Mouse (Mus musculus) midbrain, embryonic 15.5 days (tissue): Measurements from ENCODE around the gene Kansl2. TPM values are rescaled to one million over a fixed set of nuclear protein-coding genes. Genes with fewer than 3 reads are reported as not detected.
A peak's percentile ranks its signal among the peaks of the same experiment; 100 is the strongest.

ENCODE experiments used
- ATAC-seq: fragments of 200-750 bp; cut with Nextera tagmentation; replicated peaks from 2 replicates; pipeline ENCODE4 v1.8.0; 2017; ENCODE audit warnings: moderate TSS enrichment
- H3K27ac ChIP-seq: fragments of 300-500 bp; sonication (generic); 2 replicates; pipeline ENCODE4 v1.5.1; 2015; ENCODE audit warnings: mild to moderate bottlenecking, inconsistent platforms
- H3K27me3 ChIP-seq: fragments of 300-500 bp; sonication (generic); replicated peaks from 2 replicates; pipeline ENCODE4 v1.6.1; 2015; ENCODE audit warnings: inconsistent platforms
- H3K36me3 ChIP-seq: fragments of 300-500 bp; sonication (generic); replicated peaks from 2 replicates; pipeline ENCODE4 v1.6.1; 2015; ENCODE audit warnings: inconsistent platforms
- H3K4me1 ChIP-seq: fragments of 300-500 bp; sonication (generic); 2 replicates; pipeline ENCODE4 v1.6.1; 2015; ENCODE audit warnings: inconsistent platforms
- H3K4me2 ChIP-seq: fragments of 300-500 bp; sonication (generic); 2 replicates; pipeline ENCODE4 v1.6.1; 2015; ENCODE audit warnings: inconsistent platforms, mild to moderate bottlenecking, moderate library complexity
- H3K4me3 ChIP-seq: fragments of 300-500 bp; sonication (generic); 2 replicates; pipeline ENCODE4 v1.5.1; 2015; ENCODE audit warnings: mild to moderate bottlenecking, inconsistent platforms
- H3K9ac ChIP-seq: fragments of 300-500 bp; sonication (generic); 2 replicates; pipeline ENCODE4 v1.6.1; 2015; ENCODE audit warnings: mild to moderate bottlenecking, inconsistent platforms
- H3K9me3 ChIP-seq: fragments of 300-500 bp; sonication (generic); 2 replicates; pipeline ENCODE4 v1.6.1; 2016; ENCODE audit warnings: inconsistent platforms
- WGBS: fragments of 180-500 bp; shearing (Covaris S2); methylation state at CpG from one replicate; pipeline ENCODE4 v1.1.7; 2015; ENCODE audit warnings: mixed read lengths; 5-methylcytosine and 5-hydroxymethylcytosine counted together
- polyA plus RNA-seq: library from polyadenylated mRNA; unstranded; fragments of >200 nt; fragmentation: Nextera tagmentation; extraction: Ambion mirVana; gene quantifications from 2 replicates; pipeline ENCODE4 v1.2.1, GENCODE M21; 2015

Gene Kansl2
- polyA plus RNA-seq, 1 experiment from 2014 or later, result 124 TPM

DNA sequence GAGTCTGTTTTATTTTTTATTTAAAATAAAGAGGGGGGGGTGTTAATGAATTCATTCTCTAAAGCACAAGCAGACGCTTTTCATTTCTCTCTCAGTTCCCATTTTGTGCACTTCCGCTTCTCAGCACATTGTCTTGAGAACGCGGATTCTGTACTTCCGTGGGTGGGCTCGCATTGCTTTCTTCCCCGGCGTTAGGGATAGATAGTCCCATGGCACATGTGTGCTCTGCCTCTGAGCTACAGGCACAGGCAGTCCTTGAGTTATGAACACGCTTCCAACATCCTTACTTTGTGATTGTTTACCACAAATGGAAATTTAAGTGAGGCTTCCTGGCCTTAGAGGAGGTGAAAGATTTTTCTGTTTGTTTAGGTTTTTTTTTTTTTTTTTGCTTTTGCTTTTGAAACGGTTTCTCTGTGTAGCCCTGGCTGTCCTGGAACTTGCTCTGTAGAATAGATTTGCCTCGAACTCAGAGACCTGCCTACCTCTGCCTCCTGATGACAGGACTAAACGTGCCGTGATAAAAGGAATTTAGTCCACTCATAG is 22.6 kb downstream of the Kansl2 start:
- Histone ChIP-seq H3K27ac (no peak overlapping the region), H3K36me3 (no peaks in the 10 kb centered on the region), H3K4me2 (no peak overlapping the region), H3K27me3 (no peaks in the 10 kb centered on the region), H3K9me3 (no peaks in the 10 kb centered on the region), H3K4me1 (peaks cover 5% of the 10 kb centered on the region; the same call in 1 of the 2 replicates), H3K4me3 (no peak overlapping the region), H3K9ac (no peak overlapping the region)
- ATAC-seq, result no peak
- WGBS, result 45% methylated on average over 13 of the region's 13 CpGs

- Histone ChIP-seq H3K4me3 (peak overlapping the region; percentile 17; the same call in 1 of the 2 replicates), H3K27ac (no peak overlapping the region), H3K36me3 (no peaks in the 10 kb centered on the region), H3K9ac (no peak overlapping the region), H3K27me3 (no peaks in the 10 kb centered on the region), H3K4me2 (peak overlapping the region; percentile 40), H3K4me1 (peaks cover 5% of the 10 kb centered on the region; the same call in 1 of the 2 replicates), H3K9me3 (no peaks in the 10 kb centered on the region)
- no peak; the same call in 1 of the 2 replicates for ATAC-seq
- WGBS, result 22% methylated on average over 25 of the region's 25 CpGs
These were observed 23.4 kb downstream of the Kansl2 start for GRCm38 (mm10) chr15:98510438-98511385.

DNA sequence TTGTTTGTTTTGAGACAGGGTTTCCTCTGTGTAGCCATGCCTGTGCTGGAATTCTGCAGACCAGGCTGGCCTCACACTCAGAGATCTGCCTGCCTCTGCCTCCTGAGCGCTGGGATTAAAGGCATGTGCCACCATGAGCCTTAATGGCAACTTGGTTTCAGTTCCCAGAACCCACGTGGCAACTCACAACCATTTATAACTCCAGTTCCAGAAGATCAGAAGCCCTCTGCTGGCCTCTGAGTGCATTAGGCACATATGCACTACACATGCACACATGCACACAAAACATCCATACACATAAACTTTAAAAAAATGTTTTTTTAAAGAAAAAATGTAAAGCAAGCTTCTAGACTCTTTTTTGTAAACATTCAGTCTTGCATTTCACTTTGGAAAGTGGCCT is 24.7 kb downstream of the Kansl2 start:
- H3K9me3 ChIP-seq, result no peaks in the 10 kb centered on the region
- WGBS, result 64% methylated on average over 2 of the region's 2 CpGs
- no peak overlapping the region for H3K27ac ChIP-seq
- H3K4me2 ChIP-seq, result no peak overlapping the region
- peaks cover 5% of the 10 kb centered on the region; the same call in 1 of the 2 replicates for H3K4me1 ChIP-seq
- no peak for ATAC-seq
- no peaks in the 10 kb centered on the region for H3K27me3 ChIP-seq
- H3K9ac ChIP-seq, result no peak overlapping the region
- no peaks in the 10 kb centered on the region for H3K36me3 ChIP-seq
- no peak overlapping the region for H3K4me3 ChIP-seq

DNA sequence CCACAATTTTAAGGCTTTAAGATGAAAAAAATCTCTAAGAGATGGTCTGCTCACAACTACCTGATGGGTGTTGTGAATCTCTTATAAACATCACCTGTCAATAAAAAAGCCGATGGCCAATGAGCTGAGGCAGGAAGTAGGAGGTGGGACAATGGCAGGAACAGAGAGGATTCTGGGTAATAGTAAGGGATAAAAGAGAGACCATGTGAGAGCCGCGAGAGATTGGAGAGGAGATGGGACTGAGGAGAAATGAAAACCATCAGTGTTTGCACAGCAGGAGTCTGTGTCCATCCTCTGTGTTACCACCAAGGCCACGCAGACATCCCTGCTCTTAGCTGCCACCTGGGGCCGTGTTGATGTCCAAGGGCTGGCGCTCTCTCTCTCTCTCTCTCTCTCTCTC is 26.7 kb downstream of the Kansl2 start:
- no peaks in the 10 kb centered on the region for H3K9me3 ChIP-seq
- no peak overlapping the region for H3K9ac ChIP-seq
- H3K27ac ChIP-seq, result no peak overlapping the region
- no peak overlapping the region for H3K4me2 ChIP-seq
- H3K27me3 ChIP-seq, result no peaks in the 10 kb centered on the region
- H3K4me3 ChIP-seq, result no peak overlapping the region
- no peak for ATAC-seq
- WGBS, result 83% methylated on average over 5 of the region's 6 CpGs
- H3K4me1 ChIP-seq, result peaks cover 5% of the 10 kb centered on the region; the same call in 1 of the 2 replicates
- no peaks in the 10 kb centered on the region for H3K36me3 ChIP-seq

- Histone ChIP-seq H3K9ac (no peak overlapping the region), H3K27ac (no peak overlapping the region), H3K4me1 (peaks cover 5% of the 10 kb centered on the region; the same call in 1 of the 2 replicates), H3K9me3 (no peaks in the 10 kb centered on the region), H3K36me3 (no peaks in the 10 kb centered on the region), H3K27me3 (no peaks in the 10 kb centered on the region), H3K4me2 (no peak overlapping the region), H3K4me3 (no peak overlapping the region)
- WGBS, result 83% methylated on average over 9 of the region's 9 CpGs
- no peak for ATAC-seq
These were observed 27.7 kb downstream of the Kansl2 start for GRCm38 (mm10) chr15:98506253-98506957.

- no peaks in the 10 kb centered on the region for H3K9me3 ChIP-seq
- H3K4me1 ChIP-seq, result no peaks in the 10 kb centered on the region
- H3K4me2 ChIP-seq, result no peak overlapping the region
- no peaks in the 10 kb centered on the region for H3K27me3 ChIP-seq
- H3K36me3 ChIP-seq, result no peaks in the 10 kb centered on the region
- H3K4me3 ChIP-seq, result no peak overlapping the region
- no peak for ATAC-seq
- no peak overlapping the region for H3K27ac ChIP-seq
- H3K9ac ChIP-seq, result no peak overlapping the region
- 11% methylated on average over 18 of the region's 18 CpGs for WGBS
These were observed 29.6 kb downstream of the Kansl2 start for GRCm38 (mm10) chr15:98504514-98504913.

DNA sequence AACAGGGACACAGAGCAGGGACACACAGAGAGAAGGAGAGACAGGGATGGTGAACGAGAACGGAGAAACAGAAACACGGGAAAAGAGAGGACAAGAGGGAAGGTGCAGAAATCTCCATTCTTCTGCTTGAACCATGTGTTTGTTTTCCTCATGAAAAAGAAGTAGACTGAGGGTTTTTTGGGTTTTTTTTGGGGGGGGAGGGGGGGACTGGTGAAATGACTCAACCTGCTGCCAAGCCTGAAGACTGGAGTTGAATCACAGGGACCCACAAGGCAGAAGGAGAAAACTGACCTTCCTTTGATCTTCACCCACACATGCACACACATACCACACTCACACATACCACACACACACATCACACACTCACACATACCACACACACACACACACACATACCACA is 30.7 kb downstream of the Kansl2 start:
- no peak for ATAC-seq
- Histone ChIP-seq H3K4me1 (no peaks in the 10 kb centered on the region), H3K36me3 (no peaks in the 10 kb centered on the region), H3K27ac (no peak overlapping the region), H3K9ac (no peak overlapping the region), H3K4me2 (no peak overlapping the region), H3K4me3 (no peak overlapping the region), H3K9me3 (no peaks in the 10 kb centered on the region), H3K27me3 (no peaks in the 10 kb centered on the region)
- 84% methylated on average over 3 of the region's 3 CpGs for WGBS

DNA sequence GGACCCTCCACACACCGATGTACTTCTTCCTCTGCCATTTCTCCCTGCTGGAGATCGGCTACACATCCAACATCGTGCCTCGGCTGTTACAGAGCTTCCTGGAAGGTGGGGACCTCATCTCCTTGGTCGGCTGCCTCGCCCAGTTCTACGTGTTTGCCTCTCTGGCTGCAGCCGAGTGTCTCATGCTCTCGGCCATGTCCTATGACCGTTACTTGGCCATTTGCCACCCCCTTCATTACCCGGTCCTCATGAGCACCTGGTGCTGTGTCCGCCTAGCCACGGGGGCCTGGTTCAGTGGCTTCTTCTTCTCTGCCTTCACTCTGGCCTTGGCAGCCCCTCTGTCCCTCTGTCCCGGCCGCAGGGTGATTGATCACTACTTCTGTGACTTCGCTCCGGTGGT is 36.4 kb downstream of the Kansl2 start:
- no peak overlapping the region for H3K9ac ChIP-seq
- no peaks in the 10 kb centered on the region for H3K36me3 ChIP-seq
- no peak for ATAC-seq
- WGBS, result 92% methylated on average over 17 of the region's 17 CpGs
- no peaks in the 10 kb centered on the region for H3K27me3 ChIP-seq
- H3K9me3 ChIP-seq, result no peaks in the 10 kb centered on the region
- no peak overlapping the region for H3K27ac ChIP-seq
- no peak overlapping the region for H3K4me3 ChIP-seq
- H3K4me1 ChIP-seq, result no peaks in the 10 kb centered on the region
- H3K4me2 ChIP-seq, result no peak overlapping the region

GRCm38 (mm10) chr15:98492102-98492501 is 42.0 kb downstream of the Kansl2 start, which contains the start of gene Olfr279:
Olfr279 (plus strand) TSS chr15:98492402.
- no peak within 1 kb of the TSS for H3K4me3 ChIP-seq
- WGBS, result 58% methylated on average over 4 of the region's 4 CpGs
- ATAC-seq, result no peak
- no peak within 1 kb of the TSS for H3K27ac ChIP-seq
- no peaks in the 10 kb centered on the region for H3K4me1 ChIP-seq
- no peak within 1 kb of the TSS for H3K9ac ChIP-seq
- no peak within 1 kb of the TSS for H3K4me2 ChIP-seq
- no peaks in the 10 kb centered on the region for H3K36me3 ChIP-seq
- no peaks in the 10 kb centered on the region for H3K9me3 ChIP-seq
- H3K27me3 ChIP-seq, result no peaks in the 10 kb centered on the region

DNA sequence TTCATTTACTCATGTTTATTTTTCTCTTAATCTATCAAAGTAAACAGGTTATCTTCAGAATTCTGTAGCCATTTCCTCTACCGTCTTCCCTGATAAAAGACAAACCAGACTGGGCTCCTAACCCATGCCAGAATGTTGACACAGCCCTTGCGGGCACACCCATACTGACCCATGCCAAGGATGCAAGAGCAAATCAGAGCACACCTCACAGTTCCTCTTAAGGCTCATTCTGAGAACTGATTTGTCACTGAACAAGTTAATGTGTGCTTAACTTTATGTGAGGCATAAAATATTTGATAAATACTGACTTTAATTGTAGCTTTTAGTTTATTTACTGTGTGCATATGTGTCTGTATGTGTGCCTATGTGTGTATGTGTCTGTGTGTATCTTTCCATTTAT is 42.7 kb downstream of the Kansl2 start:
- H3K27me3 ChIP-seq, result no peaks in the 10 kb centered on the region
- ATAC-seq, result no peak
- H3K4me2 ChIP-seq, result no peak overlapping the region
- no peak overlapping the region for H3K4me3 ChIP-seq
- no peaks in the 10 kb centered on the region for H3K9me3 ChIP-seq
- no peak overlapping the region for H3K9ac ChIP-seq
- no peak overlapping the region for H3K27ac ChIP-seq
- WGBS, result 88% methylated on average over 2 of the region's 2 CpGs
- H3K4me1 ChIP-seq, result no peaks in the 10 kb centered on the region
- no peaks in the 10 kb centered on the region for H3K36me3 ChIP-seq

DNA sequence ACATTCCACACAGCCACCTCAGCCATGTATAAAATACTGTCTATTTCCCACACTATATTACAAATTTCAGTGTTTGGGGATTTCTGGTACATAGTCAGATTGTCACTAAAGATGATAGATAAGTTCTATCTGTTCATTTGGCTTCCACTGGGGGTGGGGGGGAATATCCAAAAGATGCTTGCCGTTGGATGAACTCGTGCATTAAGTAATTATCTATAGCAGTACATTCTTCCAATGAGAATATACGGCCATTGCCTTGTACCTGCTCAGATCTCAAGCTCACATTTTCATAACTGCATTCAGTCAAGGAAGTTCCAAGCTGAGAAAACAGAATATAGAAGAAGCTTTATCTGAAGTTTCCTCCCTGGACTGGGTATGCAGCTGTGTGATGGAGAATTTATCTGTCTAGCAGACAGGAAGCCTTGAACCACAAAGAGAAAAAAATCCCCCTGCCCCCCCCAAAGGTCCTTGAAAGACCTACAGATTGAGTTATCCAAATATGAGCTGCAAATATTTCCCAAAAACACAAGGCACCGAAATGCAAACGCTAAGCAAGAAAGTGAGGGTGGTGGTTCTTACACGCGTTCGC is 47.5 kb downstream of the Kansl2 start:
- H3K4me2 ChIP-seq, result no peak overlapping the region
- no peaks in the 10 kb centered on the region for H3K36me3 ChIP-seq
- no peaks in the 10 kb centered on the region for H3K27me3 ChIP-seq
- 94% methylated on average over 8 of the region's 8 CpGs for WGBS
- no peak overlapping the region for H3K27ac ChIP-seq
- ATAC-seq, result no peak
- H3K9ac ChIP-seq, result no peak overlapping the region
- no peak overlapping the region for H3K4me3 ChIP-seq
- no peaks in the 10 kb centered on the region for H3K4me1 ChIP-seq
- no peaks in the 10 kb centered on the region for H3K9me3 ChIP-seq
